Mouse (Mus musculus): ENCODE data around the gene Srpk1. TPM values are rescaled to one million over a fixed set of nuclear protein-coding genes. Genes with fewer than 3 reads are reported as not detected.

Srpk1 gene
- 75.1 and 79.3 TPM in 2 replicates for polyA plus RNA-seq (2015; fragmentation: Nextera tagmentation; extraction: Ambion mirVana)

GRCm38 (mm10) chr17:28622300-28622759 is at the start of gene Srpk1:
Gene Srpk1, minus strand, starts transcription at chr17:28622709.
- ATAC-seq (ENCODE audit: borderline replicate concordance, extremely low read depth, low FRiP score, low TSS enrichment): peak; percentile 95
- peaks cover 10% of the 10 kb centered on the region for H3K36me3 ChIP-seq
- H3K4me1 ChIP-seq: peaks cover 30% of the 10 kb centered on the region
- peak within 1 kb of the TSS; percentile 65 for H3K4me3 ChIP-seq
- peak within 1 kb of the TSS; percentile 87 for H3K4me2 ChIP-seq
- no peaks in the 10 kb centered on the region for H3K9me3 ChIP-seq
- peak within 1 kb of the TSS; percentile 96 for H3K9ac ChIP-seq
- H3K27ac ChIP-seq: peak within 1 kb of the TSS; percentile 86
- H3K27me3 ChIP-seq: no peaks in the 10 kb centered on the region
- WGBS: 1% methylated on average over 40 of the region's 53 CpGs

GRCm38 (mm10) chr17:28659564-28659963 is 37.1 kb upstream of the Srpk1 start:
- 41% methylated on average over 6 of the region's 6 CpGs for WGBS
- Histone ChIP-seq H3K9me3 (no peaks in the 10 kb centered on the region), H3K36me3 (no peaks in the 10 kb centered on the region), H3K4me1 (peaks cover 21% of the 10 kb centered on the region), H3K4me2 (no peak overlapping the region), H3K27me3 (no peaks in the 10 kb centered on the region), H3K27ac (no peak overlapping the region), H3K9ac (no peak overlapping the region), H3K4me3 (no peak overlapping the region)
- ATAC-seq (ENCODE audit: borderline replicate concordance, extremely low read depth, low FRiP score, low TSS enrichment): peak; percentile 63; the same call in 1 of the 2 replicates

DNA sequence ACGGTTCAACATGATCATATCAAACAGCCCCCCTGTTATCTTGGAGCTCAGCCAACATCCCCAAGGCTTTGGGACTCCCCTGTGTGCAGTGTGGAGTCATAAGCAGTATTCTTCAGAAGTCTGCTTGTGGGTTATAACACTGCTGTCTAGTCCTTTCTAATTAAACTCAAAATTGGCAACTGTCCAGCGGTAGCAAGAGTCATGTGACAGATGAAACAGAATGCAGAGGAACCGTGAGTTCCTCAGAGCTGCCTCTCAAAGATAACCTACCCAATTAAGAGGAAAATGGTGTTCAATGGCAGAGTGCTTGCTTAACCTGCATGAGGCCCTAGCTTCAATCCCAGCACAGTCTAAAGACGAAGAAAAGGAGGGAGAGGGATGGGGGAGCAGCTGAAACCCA is 35.4 kb upstream of the Srpk1 start:
- WGBS: 19% methylated on average over 4 of the region's 4 CpGs
- Histone ChIP-seq H3K27ac (no peak overlapping the region), H3K4me1 (peaks cover 21% of the 10 kb centered on the region), H3K36me3 (no peaks in the 10 kb centered on the region), H3K4me3 (no peak overlapping the region), H3K9me3 (no peaks in the 10 kb centered on the region), H3K4me2 (no peak overlapping the region), H3K9ac (no peak overlapping the region), H3K27me3 (no peaks in the 10 kb centered on the region)
- no peak for ATAC-seq (ENCODE audit: borderline replicate concordance, extremely low read depth, low FRiP score, low TSS enrichment)

GRCm38 (mm10) chr17:28650268-28650667 is 27.8 kb upstream of the Srpk1 start:
- H3K4me2 ChIP-seq: no peak overlapping the region
- no peak overlapping the region for H3K9ac ChIP-seq
- ATAC-seq (ENCODE audit: borderline replicate concordance, extremely low read depth, low FRiP score, low TSS enrichment): no peak
- H3K4me3 ChIP-seq: no peak overlapping the region
- H3K27me3 ChIP-seq: no peaks in the 10 kb centered on the region
- 72% methylated on average over 3 of the region's 3 CpGs for WGBS
- no peak overlapping the region for H3K27ac ChIP-seq
- H3K4me1 ChIP-seq: no peaks in the 10 kb centered on the region
- H3K36me3 ChIP-seq: no peaks in the 10 kb centered on the region
- no peaks in the 10 kb centered on the region for H3K9me3 ChIP-seq

DNA sequence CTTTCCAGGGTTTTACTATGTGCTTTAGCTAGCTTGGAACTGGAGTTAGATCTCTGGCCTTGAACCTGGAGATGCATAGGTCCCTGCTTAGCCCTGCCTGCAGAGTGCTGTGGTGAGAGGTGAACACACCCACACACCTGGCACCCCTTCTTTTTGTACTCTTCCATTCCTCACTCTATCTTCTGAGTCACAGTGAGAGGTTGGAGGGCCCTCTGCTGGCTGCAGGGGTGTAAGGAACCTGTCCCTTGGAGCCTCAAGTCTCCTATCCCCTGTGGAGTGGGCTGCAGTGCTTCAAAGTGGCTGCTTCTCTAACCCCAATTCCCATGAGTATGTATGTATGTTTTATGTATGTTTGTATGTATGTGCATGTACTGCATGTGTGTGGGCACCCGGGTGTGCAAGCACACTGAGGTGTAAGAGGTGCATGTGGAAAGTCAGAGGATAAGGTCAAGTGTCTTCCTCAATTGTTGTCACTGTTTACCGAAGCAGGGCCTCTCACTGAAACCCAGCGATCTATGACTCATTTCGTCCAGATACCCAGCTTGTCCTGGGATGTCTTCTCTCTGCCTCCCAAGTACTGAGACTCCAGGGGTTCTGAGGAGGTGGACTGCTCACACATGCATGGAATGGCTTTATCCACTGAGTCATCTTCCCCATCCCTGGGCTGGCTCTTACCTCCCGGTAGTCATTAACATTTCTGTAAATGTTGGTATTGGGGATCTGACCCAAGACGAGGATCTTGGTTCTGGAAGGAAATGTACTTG is 26.3 kb upstream of the Srpk1 start:
- 40% methylated on average over 6 of the region's 6 CpGs for WGBS
- Histone ChIP-seq H3K27ac (no peak overlapping the region), H3K27me3 (no peaks in the 10 kb centered on the region), H3K4me2 (no peak overlapping the region), H3K9ac (no peak overlapping the region), H3K4me1 (no peaks in the 10 kb centered on the region), H3K9me3 (no peaks in the 10 kb centered on the region), H3K36me3 (no peaks in the 10 kb centered on the region), H3K4me3 (no peak overlapping the region)
- no peak for ATAC-seq (ENCODE audit: borderline replicate concordance, extremely low read depth, low FRiP score, low TSS enrichment)

DNA sequence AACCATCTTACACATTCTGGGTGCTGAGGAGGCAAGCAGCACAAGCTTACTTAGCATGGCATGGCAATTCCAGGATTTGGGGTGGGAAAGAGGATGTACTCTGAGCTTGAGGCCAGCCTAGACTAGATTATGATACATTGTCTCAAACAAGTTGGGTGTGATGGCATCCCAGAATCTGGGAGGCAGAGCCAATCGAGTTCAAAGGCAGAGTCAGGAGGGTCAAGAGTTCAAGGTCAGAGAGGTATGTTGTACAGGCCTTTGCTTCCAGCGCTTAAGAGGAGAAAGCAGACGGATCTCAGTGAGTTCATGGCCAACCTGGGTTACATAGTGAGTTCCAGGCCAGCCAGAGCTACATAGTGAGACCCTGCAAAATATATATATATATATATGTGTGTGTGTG is 23.7 kb upstream of the Srpk1 start:
- H3K4me3 ChIP-seq: no peak overlapping the region
- no peaks in the 10 kb centered on the region for H3K27me3 ChIP-seq
- H3K36me3 ChIP-seq: no peaks in the 10 kb centered on the region
- H3K9ac ChIP-seq: no peak overlapping the region
- no peak overlapping the region for H3K4me2 ChIP-seq
- H3K27ac ChIP-seq: no peak overlapping the region
- no peak for ATAC-seq (ENCODE audit: borderline replicate concordance, extremely low read depth, low FRiP score, low TSS enrichment)
- H3K4me1 ChIP-seq: no peaks in the 10 kb centered on the region
- H3K9me3 ChIP-seq: no peaks in the 10 kb centered on the region
- 53% methylated on average over 3 of the region's 3 CpGs for whole genome bisulfite sequencing

GRCm38 (mm10) chr17:28644112-28644511 is 21.6 kb upstream of the Srpk1 start:
- H3K4me3 ChIP-seq: no peak overlapping the region
- H3K9me3 ChIP-seq: no peaks in the 10 kb centered on the region
- WGBS: 34% methylated on average over 4 of the region's 4 CpGs
- no peak overlapping the region for H3K4me2 ChIP-seq
- H3K27ac ChIP-seq: no peak overlapping the region
- no peak for ATAC-seq (ENCODE audit: borderline replicate concordance, extremely low read depth, low FRiP score, low TSS enrichment)
- no peak overlapping the region for H3K9ac ChIP-seq
- no peaks in the 10 kb centered on the region for H3K36me3 ChIP-seq
- H3K27me3 ChIP-seq: no peaks in the 10 kb centered on the region
- H3K4me1 ChIP-seq: no peaks in the 10 kb centered on the region

GRCm38 (mm10) chr17:28643697-28644096 is 21.2 kb upstream of the Srpk1 start:
- Histone ChIP-seq H3K4me3 (no peak overlapping the region), H3K4me1 (no peaks in the 10 kb centered on the region), H3K9me3 (no peaks in the 10 kb centered on the region), H3K27me3 (no peaks in the 10 kb centered on the region), H3K4me2 (no peak overlapping the region), H3K9ac (no peak overlapping the region), H3K36me3 (no peaks in the 10 kb centered on the region), H3K27ac (no peak overlapping the region)
- WGBS: 24% methylated on average over 3 of the region's 3 CpGs
- ATAC-seq (ENCODE audit: borderline replicate concordance, extremely low read depth, low FRiP score, low TSS enrichment): no peak

GRCm38 (mm10) chr17:28640113-28640512 is 17.6 kb upstream of the Srpk1 start:
- Histone ChIP-seq H3K9me3 (no peaks in the 10 kb centered on the region), H3K27me3 (no peaks in the 10 kb centered on the region), H3K4me1 (no peaks in the 10 kb centered on the region), H3K4me2 (no peak overlapping the region), H3K4me3 (no peak overlapping the region), H3K9ac (no peak overlapping the region), H3K36me3 (no peaks in the 10 kb centered on the region), H3K27ac (no peak overlapping the region)
- ATAC-seq (ENCODE audit: borderline replicate concordance, extremely low read depth, low FRiP score, low TSS enrichment): no peak
- WGBS: 78% methylated on average over 3 of the region's 3 CpGs

GRCm38 (mm10) chr17:28637711-28638690 is 15.5 kb upstream of the Srpk1 start:
- no peaks in the 10 kb centered on the region for H3K9me3 ChIP-seq
- no peak overlapping the region for H3K4me3 ChIP-seq
- no peak overlapping the region for H3K4me2 ChIP-seq
- 81% methylated on average over 7 of the region's 7 CpGs for WGBS
- H3K4me1 ChIP-seq: no peaks in the 10 kb centered on the region
- no peaks in the 10 kb centered on the region for H3K36me3 ChIP-seq
- no peak overlapping the region for H3K27ac ChIP-seq
- no peaks in the 10 kb centered on the region for H3K27me3 ChIP-seq
- no peak overlapping the region for H3K9ac ChIP-seq
- ATAC-seq (ENCODE audit: borderline replicate concordance, extremely low read depth, low FRiP score, low TSS enrichment): 0 out of 2 replicates have a peak, but pooled peaks have one; percentile 8

- ATAC-seq (ENCODE audit: borderline replicate concordance, extremely low read depth, low FRiP score, low TSS enrichment): no peak
- Histone ChIP-seq H3K27me3 (no peaks in the 10 kb centered on the region), H3K4me1 (no peaks in the 10 kb centered on the region), H3K9ac (no peak overlapping the region), H3K27ac (no peak overlapping the region), H3K4me2 (no peak overlapping the region), H3K9me3 (no peaks in the 10 kb centered on the region), H3K36me3 (no peaks in the 10 kb centered on the region), H3K4me3 (no peak overlapping the region)
- 72% methylated on average over 5 of the region's 5 CpGs for WGBS
Measured at GRCm38 (mm10) chr17:28635842-28636241, 13.3 kb upstream of the Srpk1 start.

DNA sequence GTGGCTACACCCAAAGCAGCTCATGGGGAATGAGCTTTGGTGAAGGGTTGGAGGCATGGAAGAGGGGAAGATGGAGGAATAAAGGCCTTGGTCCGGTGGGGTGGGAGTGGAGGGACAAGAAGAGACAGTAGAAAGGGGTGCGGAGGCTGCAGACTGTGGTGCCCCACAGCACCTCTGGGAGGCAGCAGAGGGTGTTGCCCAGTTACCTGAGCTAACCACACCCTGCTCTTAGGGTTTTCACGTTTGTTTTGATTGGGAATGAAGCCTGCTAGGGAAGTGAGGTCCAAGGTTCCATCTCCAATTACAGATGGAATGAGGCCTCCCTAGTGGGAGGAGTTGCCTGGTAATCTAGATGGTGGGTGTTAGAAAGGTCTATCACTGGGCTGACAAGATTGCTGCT is 6.6 kb upstream of the Srpk1 start:
- Histone ChIP-seq H3K9me3 (no peaks in the 10 kb centered on the region), H3K27ac (no peak overlapping the region), H3K27me3 (no peaks in the 10 kb centered on the region), H3K4me3 (no peak overlapping the region), H3K4me1 (no peaks in the 10 kb centered on the region), H3K4me2 (no peak overlapping the region), H3K36me3 (no peaks in the 10 kb centered on the region), H3K9ac (no peak overlapping the region)
- 52% methylated on average over 3 of the region's 3 CpGs for WGBS
- no peak for ATAC-seq (ENCODE audit: borderline replicate concordance, extremely low read depth, low FRiP score, low TSS enrichment)

All from lung, embryonic 15.5 days (tissue).